Mouse (Mus musculus) 3134 (cell line): Measurements from ENCODE around the gene Adck1.
"Not testable (repeated sequence)": the region's sequence is repeated elsewhere in the genome, so short reads cannot be mapped to it uniquely, and the experiment has no call there.

ENCODE experiments used
- DNase-seq: peaks from one replicate; pipeline ENCODE4 v3.0.0-alpha.2; 2011; ENCODE audit warnings: low spot score; ENCODE audit not compliant: insufficient read length; ENCODE audit errors: extremely low read depth

Adck1 gene

GRCm38 (mm10) chr12:88468691-88469090, 108.3 kb downstream of the Adck1 start:
- DNase-seq = no peak

DNA sequence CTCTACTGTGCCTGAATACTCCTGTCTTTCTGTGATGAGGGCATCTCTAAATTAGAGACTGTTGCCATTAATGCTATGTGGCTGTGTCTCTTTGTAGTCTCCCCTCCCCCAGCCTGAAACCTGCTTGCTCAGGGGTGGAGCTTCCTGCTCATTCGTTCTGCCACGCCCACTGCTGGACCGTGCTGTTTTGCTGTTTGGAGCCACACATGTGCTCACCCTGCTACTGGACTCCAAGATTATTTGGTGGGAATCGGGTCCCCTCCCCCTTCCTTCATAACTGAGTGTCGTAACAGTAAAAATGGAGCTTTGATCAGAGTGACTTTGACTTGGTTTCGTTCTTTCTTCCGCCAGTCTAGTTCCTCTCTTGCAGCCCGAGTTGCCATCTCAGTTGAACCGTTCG, 111.5 kb downstream of the Adck1 start:
- not testable (repeated sequence) for DNase-seq

- no peak for DNase-seq
Observed at GRCm38 (mm10) chr12:88472832-88473231, 112.5 kb downstream of the Adck1 start.

DNA sequence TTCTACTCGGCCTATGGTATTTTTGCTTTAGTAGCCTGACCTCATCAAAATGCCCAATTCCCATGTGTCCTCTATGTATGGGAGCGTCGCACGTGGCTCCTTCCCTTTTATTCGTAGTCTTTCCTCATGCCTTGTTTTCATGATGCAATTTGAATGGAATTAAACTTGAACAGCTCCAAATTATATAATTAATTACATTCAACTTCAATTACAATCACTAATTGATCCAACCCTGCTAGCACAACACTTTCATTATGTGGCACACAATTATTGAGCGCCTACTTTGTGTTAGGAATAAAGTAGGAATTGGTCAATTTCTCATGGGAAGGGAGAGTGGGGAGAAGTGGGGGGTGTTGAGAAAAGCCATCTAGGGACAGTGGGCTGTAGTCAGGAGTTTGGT, 113.4 kb downstream of the Adck1 start:
- no peak for DNase-seq

- DNase-seq = no peak
Observed at GRCm38 (mm10) chr12:88475833-88476232, 115.5 kb downstream of the Adck1 start.

DNA sequence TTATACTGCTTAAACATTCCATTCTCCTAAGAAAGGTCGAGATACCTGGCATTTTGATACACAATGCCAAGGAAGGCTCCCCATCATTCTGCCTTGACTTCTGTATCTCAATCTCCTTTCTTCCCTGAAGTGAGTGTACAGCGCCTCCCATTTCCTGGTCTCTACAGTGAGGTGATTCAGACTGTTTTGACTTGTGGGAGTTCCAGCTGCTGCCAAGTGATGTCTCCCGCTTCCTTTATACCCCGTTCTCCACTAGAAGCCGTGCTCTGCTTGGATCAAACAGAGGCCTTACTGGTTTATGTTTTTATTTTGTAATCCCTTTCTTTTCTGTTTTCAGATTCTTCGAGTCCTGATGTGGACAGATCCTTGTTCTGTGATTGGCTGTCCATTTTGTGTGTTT, 116.3 kb downstream of the Adck1 start:
- DNase-seq = no peak

DNA sequence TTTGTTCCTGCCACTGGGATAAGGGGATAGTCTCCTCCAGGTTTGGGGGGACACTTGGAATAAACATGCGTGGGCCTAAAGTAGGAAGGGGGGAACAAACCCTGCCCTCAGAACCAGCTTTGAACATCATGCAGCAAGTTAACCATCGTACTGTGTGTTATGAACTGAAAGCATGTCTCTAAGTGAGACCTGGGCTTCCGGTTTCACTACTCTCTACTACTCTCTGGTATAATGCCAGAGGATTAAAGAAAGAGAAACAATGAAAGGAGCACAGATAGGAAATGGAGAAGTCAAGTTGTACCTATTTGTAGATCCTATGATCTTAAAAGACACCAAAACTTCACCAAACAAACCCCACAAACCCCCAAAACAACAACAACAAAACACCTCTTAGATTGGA, 121.3 kb downstream of the Adck1 start:
- no peak for DNase-seq

- no peak for DNase-seq
Observed at GRCm38 (mm10) chr12:88490881-88491280, 130.5 kb downstream of the Adck1 start.
